Mouse (Mus musculus): Measurements from ENCODE around the gene Isoc2a. TPM values are rescaled to one million over a fixed set of nuclear protein-coding genes. Genes with fewer than 3 reads are reported as not detected.
"Not testable (repeated sequence)": the region's sequence is repeated elsewhere in the genome, so short reads cannot be mapped to it uniquely, and the experiment has no call there.

Gene Isoc2a
- polyA plus RNA-seq, 1 experiment from 2014 or later, result 1.5 TPM

GRCm38 (mm10) chr7:4860926-4861325 is 16.0 kb upstream of the Isoc2a start:
- not testable (repeated sequence) for H3K4me1 ChIP-seq (ENCODE audit: control insufficient read depth, insufficient read depth, low read length); H3K27me3 ChIP-seq (ENCODE audit: control insufficient read depth, insufficient read depth, low read length); H3K36me3 ChIP-seq (ENCODE audit: control insufficient read depth, insufficient read depth, low read length); H3K27ac ChIP-seq (ENCODE audit: low read length); H3K9ac ChIP-seq (ENCODE audit: low read length); H3K4me2 ChIP-seq (ENCODE audit: low read depth, low read length); H3K4me3 ChIP-seq (replicated peaks; ENCODE audit: low read length); H3K9me3 ChIP-seq (replicated peaks; ENCODE audit: control insufficient read depth, low read length); ATAC-seq (ENCODE audit: insufficient read depth, low FRiP score)
- WGBS, result 68% methylated on average over 3 of the region's 3 CpGs

- H3K27me3 ChIP-seq (ENCODE audit: control insufficient read depth, insufficient read depth, low read length), result no peaks in the 10 kb centered on the region
- H3K4me1 ChIP-seq (ENCODE audit: control insufficient read depth, insufficient read depth, low read length), result peaks cover 8% of the 10 kb centered on the region; the same call in 1 of the 2 replicates
- H3K4me2 ChIP-seq (ENCODE audit: low read depth, low read length), result no peak overlapping the region
- H3K36me3 ChIP-seq (ENCODE audit: control insufficient read depth, insufficient read depth, low read length), result no peaks in the 10 kb centered on the region
- H3K9ac ChIP-seq (ENCODE audit: low read length), result no peak overlapping the region
- ATAC-seq (ENCODE audit: insufficient read depth, low FRiP score), result no peak
- no peaks in the 10 kb centered on the region for H3K9me3 ChIP-seq (replicated peaks; ENCODE audit: control insufficient read depth, low read length)
- 12% methylated on average over 1 of the region's 1 CpGs for WGBS
- no peak overlapping the region for H3K27ac ChIP-seq (ENCODE audit: low read length)
- H3K4me3 ChIP-seq (replicated peaks; ENCODE audit: low read length), result no peak overlapping the region
Measured at GRCm38 (mm10) chr7:4863041-4863440, 13.9 kb upstream of the Isoc2a start.

DNA sequence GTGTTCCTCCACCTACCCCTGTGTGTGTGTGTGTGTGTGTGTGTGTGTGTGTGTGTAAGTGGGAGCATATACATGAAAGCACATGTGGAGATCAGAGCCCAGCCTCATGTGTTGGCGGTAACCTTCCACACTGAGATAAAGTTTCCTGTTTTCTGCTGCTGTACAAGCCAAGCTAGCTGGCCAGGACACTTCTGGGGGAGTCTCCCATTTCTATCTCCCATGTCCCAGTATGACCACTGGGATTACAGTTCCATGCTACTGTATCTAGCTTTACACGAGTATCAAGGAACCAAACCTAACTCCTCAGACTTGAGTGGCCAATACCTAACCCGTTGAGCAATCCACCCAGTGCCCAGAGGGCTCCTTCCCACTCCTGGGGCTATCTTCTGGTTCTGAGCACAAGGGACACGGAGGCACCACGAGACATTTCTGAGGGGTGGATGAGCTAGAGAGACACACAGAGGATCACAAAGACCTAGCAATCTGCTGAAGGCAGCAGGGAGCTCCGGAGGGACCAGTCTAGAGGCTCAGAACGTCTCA is 13.3 kb upstream of the Isoc2a start:
- H3K36me3 ChIP-seq (ENCODE audit: control insufficient read depth, insufficient read depth, low read length), result no peaks in the 10 kb centered on the region
- WGBS, result 75% methylated on average over 7 of the region's 7 CpGs

GRCm38 (mm10) chr7:4864130-4864845 is 12.7 kb upstream of the Isoc2a start:
- Histone ChIP-seq H3K4me1 (ENCODE audit: control insufficient read depth, insufficient read depth, low read length) (peaks cover 8% of the 10 kb centered on the region; the same call in 1 of the 2 replicates), H3K9me3 (replicated peaks; ENCODE audit: control insufficient read depth, low read length) (no peaks in the 10 kb centered on the region), H3K9ac (ENCODE audit: low read length) (no peak overlapping the region), H3K36me3 (ENCODE audit: control insufficient read depth, insufficient read depth, low read length) (no peaks in the 10 kb centered on the region), H3K27ac (ENCODE audit: low read length) (no peak overlapping the region), H3K27me3 (ENCODE audit: control insufficient read depth, insufficient read depth, low read length) (no peaks in the 10 kb centered on the region), H3K4me3 (replicated peaks; ENCODE audit: low read length) (no peak overlapping the region), H3K4me2 (ENCODE audit: low read depth, low read length) (no peak overlapping the region)
- ATAC-seq (ENCODE audit: insufficient read depth, low FRiP score), result no peak
- WGBS, result 79% methylated on average over 5 of the region's 5 CpGs

More for the DNA sequence above, 13.3 kb upstream of the Isoc2a start:
- Histone ChIP-seq H3K27me3 (ENCODE audit: control insufficient read depth, insufficient read depth, low read length) (no peaks in the 10 kb centered on the region), H3K4me2 (ENCODE audit: low read depth, low read length) (no peak overlapping the region), H3K9me3 (replicated peaks; ENCODE audit: control insufficient read depth, low read length) (no peaks in the 10 kb centered on the region), H3K4me3 (replicated peaks; ENCODE audit: low read length) (no peak overlapping the region), H3K4me1 (ENCODE audit: control insufficient read depth, insufficient read depth, low read length) (peaks cover 8% of the 10 kb centered on the region; the same call in 1 of the 2 replicates), H3K27ac (ENCODE audit: low read length) (no peak overlapping the region), H3K9ac (ENCODE audit: low read length) (no peak overlapping the region)
- ATAC-seq (ENCODE audit: insufficient read depth, low FRiP score), result no peak

GRCm38 (mm10) chr7:4865090-4865489 is 11.9 kb upstream of the Isoc2a start:
- no peaks in the 10 kb centered on the region for H3K9me3 ChIP-seq (replicated peaks; ENCODE audit: control insufficient read depth, low read length)
- no peak for ATAC-seq (ENCODE audit: insufficient read depth, low FRiP score)
- peak overlapping the region; percentile 56 for H3K4me2 ChIP-seq (ENCODE audit: low read depth, low read length)
- peak overlapping the region; percentile 69; the same call in 1 of the 2 replicates for H3K4me3 ChIP-seq (replicated peaks; ENCODE audit: low read length)
- H3K4me1 ChIP-seq (ENCODE audit: control insufficient read depth, insufficient read depth, low read length), result peaks cover 8% of the 10 kb centered on the region; the same call in 1 of the 2 replicates
- no peaks in the 10 kb centered on the region for H3K27me3 ChIP-seq (ENCODE audit: control insufficient read depth, insufficient read depth, low read length)
- H3K9ac ChIP-seq (ENCODE audit: low read length), result no peak overlapping the region
- WGBS, result 64% methylated on average over 5 of the region's 5 CpGs
- H3K36me3 ChIP-seq (ENCODE audit: control insufficient read depth, insufficient read depth, low read length), result no peaks in the 10 kb centered on the region
- 0 out of 2 replicates have a peak overlapping the region, but pooled peaks have one; percentile 21 for H3K27ac ChIP-seq (ENCODE audit: low read length)

DNA sequence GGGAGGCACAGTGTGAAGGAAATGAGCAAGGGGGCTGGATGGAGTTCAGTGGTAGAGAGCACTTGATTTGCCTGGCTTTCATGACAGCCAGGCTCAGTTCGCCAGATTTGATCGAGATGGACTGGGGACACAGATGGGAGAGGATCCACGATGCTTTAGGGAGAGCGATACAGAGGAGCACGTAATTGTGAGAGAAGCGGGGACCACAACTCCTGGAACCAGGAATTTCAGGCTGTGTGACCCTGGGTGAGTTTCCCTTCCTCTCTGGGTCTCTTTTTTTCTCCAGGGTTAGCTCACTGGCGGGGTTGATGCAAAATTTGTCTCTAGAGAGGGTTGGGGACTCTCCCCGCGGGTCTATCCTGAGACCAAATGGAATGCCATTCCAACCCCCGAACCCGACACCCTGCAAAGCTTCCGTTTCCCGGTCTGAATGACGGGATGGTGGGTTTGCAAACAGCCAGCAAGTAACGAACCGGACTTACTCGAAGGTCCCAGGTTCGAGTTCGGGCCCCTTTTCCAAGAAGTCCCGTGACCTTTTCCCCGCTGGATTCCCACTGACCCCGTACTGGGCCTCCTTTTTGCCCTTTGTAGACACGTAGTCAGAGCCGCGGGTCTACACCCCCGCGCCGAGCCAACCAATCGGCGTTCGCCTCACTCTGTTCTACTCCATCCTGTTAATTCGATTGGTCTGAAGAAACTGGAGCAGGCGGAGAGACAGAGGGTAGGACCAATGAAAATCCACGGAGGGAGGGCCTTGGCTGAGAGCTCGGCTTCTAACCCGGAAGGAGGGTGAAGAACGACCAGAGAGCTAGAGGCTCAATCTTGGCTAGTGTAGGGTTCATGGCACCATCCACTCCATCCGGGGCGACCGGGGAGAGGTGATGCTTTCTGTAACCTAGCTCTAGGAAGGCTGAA is 11.1 kb upstream of the Isoc2a start:
- H3K9me3 ChIP-seq (replicated peaks; ENCODE audit: control insufficient read depth, low read length), result no peaks in the 10 kb centered on the region
- H3K27ac ChIP-seq (ENCODE audit: low read length), result peak overlapping the region; percentile 92
- WGBS, result 4% methylated on average over 40 of the region's 40 CpGs
- no peaks in the 10 kb centered on the region for H3K36me3 ChIP-seq (ENCODE audit: control insufficient read depth, insufficient read depth, low read length)
- H3K9ac ChIP-seq (ENCODE audit: low read length), result peak overlapping the region; percentile 82
- peaks cover 8% of the 10 kb centered on the region; the same call in 1 of the 2 replicates for H3K4me1 ChIP-seq (ENCODE audit: control insufficient read depth, insufficient read depth, low read length)
- peak; percentile 99 for ATAC-seq (ENCODE audit: insufficient read depth, low FRiP score)
- peak overlapping the region; percentile 56 for H3K4me2 ChIP-seq (ENCODE audit: low read depth, low read length)
- no peaks in the 10 kb centered on the region for H3K27me3 ChIP-seq (ENCODE audit: control insufficient read depth, insufficient read depth, low read length)
- H3K4me3 ChIP-seq (replicated peaks; ENCODE audit: low read length), result peak overlapping the region; percentile 69

GRCm38 (mm10) chr7:4866631-4867180 is 10.2 kb upstream of the Isoc2a start:
- H3K9me3 ChIP-seq (replicated peaks; ENCODE audit: control insufficient read depth, low read length), result no peaks in the 10 kb centered on the region
- H3K4me3 ChIP-seq (replicated peaks; ENCODE audit: low read length), result peak overlapping the region; percentile 69
- H3K27ac ChIP-seq (ENCODE audit: low read length), result peak overlapping the region; percentile 92
- no peaks in the 10 kb centered on the region for H3K27me3 ChIP-seq (ENCODE audit: control insufficient read depth, insufficient read depth, low read length)
- WGBS, result 29% methylated on average over 10 of the region's 10 CpGs
- H3K4me2 ChIP-seq (ENCODE audit: low read depth, low read length), result peak overlapping the region; percentile 45
- H3K4me1 ChIP-seq (ENCODE audit: control insufficient read depth, insufficient read depth, low read length), result peaks cover 8% of the 10 kb centered on the region; the same call in 1 of the 2 replicates
- no peaks in the 10 kb centered on the region for H3K36me3 ChIP-seq (ENCODE audit: control insufficient read depth, insufficient read depth, low read length)
- H3K9ac ChIP-seq (ENCODE audit: low read length), result peak overlapping the region; percentile 82
- no peak for ATAC-seq (ENCODE audit: insufficient read depth, low FRiP score)

GRCm38 (mm10) chr7:4870133-4870532 is 6.8 kb upstream of the Isoc2a start, which contains the start of gene Isoc2b:
TSS of gene Isoc2b (minus strand) at chr7:4870258.
- ATAC-seq (ENCODE audit: insufficient read depth, low FRiP score), result no peak
- Histone ChIP-seq H3K36me3 (ENCODE audit: control insufficient read depth, insufficient read depth, low read length) (no peaks in the 10 kb centered on the region), H3K27me3 (ENCODE audit: control insufficient read depth, insufficient read depth, low read length) (no peaks in the 10 kb centered on the region), H3K9ac (ENCODE audit: low read length) (no peak within 1 kb of the TSS), H3K27ac (ENCODE audit: low read length) (no peak within 1 kb of the TSS), H3K4me3 (replicated peaks; ENCODE audit: low read length) (no peak within 1 kb of the TSS), H3K9me3 (replicated peaks; ENCODE audit: control insufficient read depth, low read length) (no peaks in the 10 kb centered on the region), H3K4me2 (ENCODE audit: low read depth, low read length) (no peak within 1 kb of the TSS), H3K4me1 (ENCODE audit: control insufficient read depth, insufficient read depth, low read length) (peaks cover 8% of the 10 kb centered on the region; the same call in 1 of the 2 replicates)
- 46% methylated on average over 6 of the region's 6 CpGs for WGBS
